Comparison of ENCODE assay signal across 17 mouse cellular contexts in genomic region chr16:77789206-77789605, GRCm38 (mm10).
A peak's percentile ranks its signal among the peaks of the same experiment; 100 is the strongest.
DNase-seq lines count a peak whose midpoint lies in the region; ATAC-seq lines count a peak whose summit lies in the region.
"Had no signal": no experiment of that assay in that cellular context is flagged by ENCODE, and none has a peak within 500 bp of the region (broad histone marks: within the 10 kb centered on the region; RNA-seq: fewer than 3 reads in every experiment).

No protein-coding gene starts in this region.

- no peak for ATAC-seq in neural tube, embryonic 13.5 days (ENCODE audit: low read depth)
- no peak for ATAC-seq in hindbrain, embryonic 16.5 days
- no peak for ATAC-seq in midbrain, embryonic 15.5 days (replicated peaks)
- no peak for ATAC-seq in frontal cortex, adult (ENCODE audit: low TSS enrichment)

- no peak overlapping the region for H3K9ac ChIP-seq in neural tube, embryonic 13.5 days
- H3K9ac ChIP-seq in hindbrain, embryonic 16.5 days (ENCODE audit: low read depth, low read length), result no peak overlapping the region
- H3K9ac ChIP-seq in midbrain, embryonic 15.5 days, result no peak overlapping the region
- H3K9ac ChIP-seq: embryonic facial prominence, embryonic 13.5 days had no signal

- peak overlapping the region; percentile 98 for H3K27ac ChIP-seq in neural tube, embryonic 13.5 days (replicated peaks)
- H3K27ac ChIP-seq in hindbrain, embryonic 16.5 days (ENCODE audit: low read depth, low read length), result peak overlapping the region; percentile 80
- peak overlapping the region; percentile 94 for H3K27ac ChIP-seq in midbrain, embryonic 15.5 days
- H3K27ac ChIP-seq: embryonic facial prominence, embryonic 13.5 days; limb, embryonic 10.5 days; stomach, postnatal 0 days had no signal

- no peaks in the 10 kb centered on the region for H3K36me3 ChIP-seq in neural tube, embryonic 13.5 days
- no peaks in the 10 kb centered on the region for H3K36me3 ChIP-seq in hindbrain, embryonic 16.5 days (ENCODE audit: control insufficient read depth, insufficient read depth, low read length)
- no peaks in the 10 kb centered on the region for H3K36me3 ChIP-seq in midbrain, embryonic 15.5 days (replicated peaks)
- H3K36me3 ChIP-seq: embryonic facial prominence, embryonic 13.5 days; limb, embryonic 10.5 days had no signal

- WGBS in neural tube, embryonic 13.5 days, result 71% methylated on average over 2 of the region's 2 CpGs
- 67% methylated on average over 2 of the region's 2 CpGs for WGBS in hindbrain, embryonic 16.5 days
- 47% methylated on average over 2 of the region's 2 CpGs for WGBS in midbrain, embryonic 15.5 days

- no peak overlapping the region for H3K4me3 ChIP-seq in neural tube, embryonic 13.5 days
- H3K4me3 ChIP-seq in hindbrain, embryonic 16.5 days (ENCODE audit: low read length), result no peak overlapping the region
- H3K4me3 ChIP-seq in midbrain, embryonic 15.5 days, result no peak overlapping the region
- H3K4me3 ChIP-seq: embryonic facial prominence, embryonic 13.5 days; limb, embryonic 10.5 days; megakaryocyte, embryonic 14.5 days; myocyte had no signal

- no peaks in the 10 kb centered on the region for H3K27me3 ChIP-seq in neural tube, embryonic 13.5 days
- H3K27me3 ChIP-seq in hindbrain, embryonic 16.5 days (replicated peaks; ENCODE audit: control insufficient read depth, insufficient read depth, low read length), result no peaks in the 10 kb centered on the region
- H3K27me3 ChIP-seq in midbrain, embryonic 15.5 days (replicated peaks), result no peaks in the 10 kb centered on the region
- H3K27me3 ChIP-seq: embryonic facial prominence, embryonic 13.5 days; megakaryocyte, embryonic 14.5 days had no signal

- intact Hi-C loops in heart, postnatal 14 days (cut with DNase I), result no loop called here

- DNase-seq in neural tube, embryonic 10.5 days (ENCODE audit: extremely low spot score, low spot score), result no peak
- no peak for DNase-seq in heart, postnatal 14 days
- DNase-seq in cerebellum, adult 9-10 months, result no peak
- DNase-seq: cerebellum, adult 9-11 months; kidney, adult 2 months; kidney, postnatal 14 days; lung, adult 18-20 months had no signal

- no peaks in the 10 kb centered on the region for H3K9me3 ChIP-seq in neural tube, embryonic 13.5 days
- no peaks in the 10 kb centered on the region for H3K9me3 ChIP-seq in hindbrain, embryonic 16.5 days (ENCODE audit: control insufficient read depth, low read length)
- H3K9me3 ChIP-seq in midbrain, embryonic 15.5 days, result no peaks in the 10 kb centered on the region
- H3K9me3 ChIP-seq: embryonic facial prominence, embryonic 13.5 days; limb, embryonic 10.5 days had no signal

- no peak overlapping the region for H3K4me2 ChIP-seq in neural tube, embryonic 13.5 days
- H3K4me2 ChIP-seq in hindbrain, embryonic 16.5 days (ENCODE audit: low read length), result no peak overlapping the region
- H3K4me2 ChIP-seq in midbrain, embryonic 15.5 days, result no peak overlapping the region
- H3K4me2 ChIP-seq: embryonic facial prominence, embryonic 13.5 days; liver, embryonic 11.5 days had no signal

- H3K4me1 ChIP-seq in neural tube, embryonic 13.5 days (replicated peaks), result peaks cover 30% of the 10 kb centered on the region
- H3K4me1 ChIP-seq in hindbrain, embryonic 16.5 days (ENCODE audit: control insufficient read depth, insufficient read depth, low read depth, low read length), result peaks cover 6% of the 10 kb centered on the region
- H3K4me1 ChIP-seq in midbrain, embryonic 15.5 days, result peaks cover 30% of the 10 kb centered on the region
- H3K4me1 ChIP-seq: megakaryocyte, embryonic 14.5 days had no signal
